Mouse (Mus musculus) kidney, adult 18-20 months (tissue): ENCODE measurements around the gene Uxs1.

ENCODE experiments used
- DNase-seq: peaks from one replicate; pipeline ENCODE4 v3.0.0; 2021

The Uxs1 gene

GRCm38 (mm10) chr1:43717967-43718366 is 109.6 kb downstream of the Uxs1 start:
- no peak for DNase-seq

- no peak for DNase-seq
Observed at GRCm38 (mm10) chr1:43714841-43715240, 112.8 kb downstream of the Uxs1 start.

GRCm38 (mm10) chr1:43698577-43699000 is 129.0 kb downstream of the Uxs1 start:
- peak; percentile 13 for DNase-seq
